Mouse (Mus musculus): Measurements from ENCODE around the gene Zfp36l2.

DNA sequence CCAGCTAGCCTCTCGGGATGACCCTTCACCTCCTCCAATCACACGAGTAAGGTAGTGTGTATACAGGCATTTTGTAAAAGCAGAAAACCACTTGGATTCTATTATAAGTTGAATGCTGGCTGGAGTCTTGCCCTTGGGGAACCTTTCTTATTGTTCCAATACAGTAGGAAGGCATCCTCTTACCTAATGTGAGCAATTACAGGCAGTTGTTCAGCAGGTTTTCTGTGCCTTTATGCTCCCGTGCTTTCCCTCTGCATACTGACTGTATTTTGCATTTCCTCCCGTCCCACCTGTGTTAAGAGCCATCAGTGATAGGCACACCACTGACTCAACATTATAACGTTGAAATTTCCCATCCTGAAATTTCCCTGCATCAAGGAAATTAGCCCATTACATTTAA lies 17.2 kb upstream of the Zfp36l2 start:
- TF ChIP-seq CTCF (IDR thresholded peaks at IDR 0.05; ENCODE audit: insufficient read depth, low read length) (no peak), POLR2A (IDR thresholded peaks at IDR 0.05; ENCODE audit: borderline replicate concordance, extremely low read depth, low read depth, low read length) (no peak)

Measured in lung, adult 2 months (tissue).